Mouse (Mus musculus) embryonic facial prominence, embryonic 14.5 days (tissue): ENCODE measurements at regions not wholly inside any gene's neighbourhood (a gene's known extent, or its start where the extent isn't known, plus 50 kb on each side); places are given as distances from the start of the nearest gene placed in this dataset.
"Not testable (repeated sequence)": the region's sequence is repeated elsewhere in the genome, so short reads cannot be mapped to it uniquely, and the experiment has no call there.

Source experiments
- ATAC-seq: fragments of 200-750 bp; cut with Nextera tagmentation; 2 replicates; pipeline ENCODE4 v1.8.0; 2017; ENCODE audit warnings: low read depth, moderate number of reproducible peaks, moderate TSS enrichment
- DNase-seq: peaks from one replicate; pipeline ENCODE4 v3.0.0-alpha.2; 2015; ENCODE audit warnings: low spot score
- H3K27ac ChIP-seq: fragments of 300-500 bp; sonication (generic); replicated peaks from 2 replicates; pipeline ENCODE4 v1.5.1; 2014; ENCODE audit warnings: low read depth, mild to moderate bottlenecking, low read length, moderate library complexity
- H3K27me3 ChIP-seq: fragments of 300-500 bp; sonication (generic); replicated peaks from 2 replicates; pipeline ENCODE4 v1.6.1; 2014; ENCODE audit warnings: low read length; ENCODE audit not compliant: control insufficient read depth, insufficient read depth
- H3K36me3 ChIP-seq: fragments of 300-500 bp; sonication (generic); 2 replicates; pipeline ENCODE4 v1.6.1; 2014; ENCODE audit warnings: low read length, mixed read lengths; ENCODE audit not compliant: control insufficient read depth, insufficient read depth
- H3K4me1 ChIP-seq: fragments of 300-500 bp; sonication (generic); 2 replicates; pipeline ENCODE4 v1.6.1; 2014; ENCODE audit warnings: antibody characterized with exemption, low read length; ENCODE audit not compliant: control insufficient read depth, insufficient read depth
- H3K4me2 ChIP-seq: fragments of 300-500 bp; sonication (generic); 2 replicates; pipeline ENCODE4 v1.6.1; 2014; ENCODE audit warnings: low read depth, mild to moderate bottlenecking, low read length, moderate library complexity, mixed read lengths
- H3K4me3 ChIP-seq: fragments of 300-500 bp; sonication (generic); 2 replicates; pipeline ENCODE4 v1.5.1; 2014; ENCODE audit warnings: low read depth, mild to moderate bottlenecking, low read length
- H3K9ac ChIP-seq: fragments of 300-500 bp; sonication (generic); 2 replicates; pipeline ENCODE4 v1.6.1; 2014; ENCODE audit warnings: low read depth, mild to moderate bottlenecking, low read length, moderate library complexity, mixed read lengths
- H3K9me3 ChIP-seq: fragments of 300-500 bp; sonication (generic); 2 replicates; pipeline ENCODE4 v1.6.1; 2016; ENCODE audit warnings: low read length; ENCODE audit not compliant: control insufficient read depth
- WGBS: fragments of 180-500 bp; shearing (Covaris S2); extraction: QIAGEN DNeasy Blood & Tissue Kit; methylation state at CpG from one replicate; pipeline ENCODE4 v1.1.7; 2014; 5-methylcytosine and 5-hydroxymethylcytosine counted together

DNA sequence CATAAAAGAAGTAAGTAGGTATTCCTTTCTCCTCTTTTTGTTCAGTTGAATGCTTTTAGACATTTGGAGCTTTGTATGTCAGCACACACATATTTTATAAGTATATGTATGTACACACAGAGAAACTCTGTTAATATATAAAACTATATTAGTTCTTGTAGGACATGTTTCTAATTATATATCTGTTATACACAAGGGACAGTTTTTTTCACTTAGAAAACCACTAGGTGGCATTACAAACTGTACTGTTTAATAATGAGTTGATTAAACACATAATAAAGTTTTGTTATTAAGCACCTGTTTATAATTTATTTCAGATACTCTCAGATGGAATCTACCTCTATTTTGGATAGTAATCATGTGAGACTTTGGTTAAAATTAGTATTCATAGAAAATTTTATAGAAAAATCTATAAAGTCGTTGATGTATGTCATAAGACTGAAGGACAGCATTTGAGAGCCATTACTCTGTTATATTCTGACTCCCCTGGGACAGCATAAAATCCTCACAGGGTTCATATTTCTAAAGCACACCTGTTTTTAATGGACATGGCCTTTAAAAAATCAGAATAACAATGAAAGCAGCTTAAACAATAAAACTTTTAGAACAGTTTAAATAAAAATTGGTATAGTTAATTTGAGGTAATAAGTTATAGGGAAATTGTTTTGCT lies 158.4 kb upstream of the Gm21293 start:
- 31% methylated on average over 1 of the region's 1 CpGs for WGBS
- DNase-seq (peak; percentile 16), ATAC-seq (no peak)
- H3K4me1 ChIP-seq, result no peaks in the 10 kb centered on the region
- no peak overlapping the region for H3K9ac ChIP-seq
- no peak overlapping the region for H3K27ac ChIP-seq
- H3K27me3 ChIP-seq, result no peaks in the 10 kb centered on the region
- no peaks in the 10 kb centered on the region for H3K9me3 ChIP-seq
- H3K4me2 ChIP-seq, result no peak overlapping the region
- H3K4me3 ChIP-seq, result no peak overlapping the region
- H3K36me3 ChIP-seq, result no peaks in the 10 kb centered on the region

DNA sequence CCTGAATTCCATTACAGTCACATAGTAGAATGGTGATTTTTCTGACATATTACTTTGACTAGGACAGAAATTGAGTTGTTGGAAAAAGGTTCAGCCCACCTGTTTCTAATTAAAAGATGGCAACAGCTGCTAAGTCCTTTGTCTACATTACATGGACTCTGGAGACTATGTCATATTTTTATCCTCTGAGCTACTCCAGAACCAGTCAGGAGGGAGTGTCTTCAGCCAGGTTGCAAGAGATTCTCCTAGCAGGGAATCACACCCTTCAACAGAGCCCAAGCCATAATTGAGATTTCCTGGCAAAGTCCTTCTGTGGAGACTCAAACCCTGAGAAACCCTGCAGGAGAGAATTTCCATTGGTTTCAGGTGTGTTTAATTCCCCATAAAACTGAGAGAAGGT lies 123.2 kb upstream of the Gm21293 start:
- Histone ChIP-seq H3K36me3 (no peaks in the 10 kb centered on the region), H3K27ac (no peak overlapping the region), H3K27me3 (no peaks in the 10 kb centered on the region), H3K4me3 (no peak overlapping the region), H3K4me2 (no peak overlapping the region), H3K4me1 (no peaks in the 10 kb centered on the region), H3K9me3 (no peaks in the 10 kb centered on the region), H3K9ac (no peak overlapping the region)
- DNase-seq (peak; percentile 58), ATAC-seq (peak; percentile 86; the same call in 1 of the 2 replicates)

DNA sequence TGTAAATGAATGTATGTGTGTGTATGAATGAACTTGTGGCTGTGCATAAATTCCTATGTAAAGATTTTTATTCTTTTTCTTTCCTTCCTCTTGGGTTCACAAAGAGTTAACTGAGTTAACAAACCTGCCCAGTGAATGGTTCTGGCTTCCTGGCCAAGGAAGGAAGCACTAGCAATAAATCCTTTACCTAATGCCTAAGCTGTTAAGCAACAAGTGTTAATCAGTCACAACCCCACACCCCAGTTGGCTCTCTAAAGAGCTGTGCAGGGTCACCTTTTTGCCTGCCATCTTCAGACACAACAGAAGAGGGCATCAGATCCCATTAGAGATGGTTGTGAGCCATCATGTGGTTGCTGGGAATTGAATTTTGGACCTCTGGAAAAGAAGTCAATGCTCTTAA lies 121.2 kb upstream of the Gm21293 start:
- H3K9me3 ChIP-seq, result no peaks in the 10 kb centered on the region
- no peak for ATAC-seq

DNA sequence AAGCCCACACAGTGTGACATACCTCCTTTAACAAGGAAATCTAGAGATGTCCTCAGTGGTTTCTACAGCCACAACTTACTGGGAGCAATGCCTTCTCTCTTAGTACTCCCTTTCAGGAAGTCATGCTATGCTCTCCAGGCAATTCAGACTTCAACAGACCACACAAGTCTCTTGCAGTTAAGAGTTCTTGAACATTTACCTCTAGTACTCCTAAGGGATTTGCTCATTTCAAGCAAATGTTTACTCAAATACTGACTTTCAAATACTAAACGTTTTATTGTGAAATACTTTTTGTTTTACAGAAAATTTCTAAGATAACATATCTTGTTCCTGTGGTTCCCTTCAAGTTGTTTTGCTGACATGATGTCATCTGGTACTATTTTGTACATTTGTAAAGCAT lies 114.6 kb upstream of the Gm21293 start:
- Histone ChIP-seq H3K4me3 (no peak overlapping the region), H3K27ac (no peak overlapping the region), H3K9me3 (no peaks in the 10 kb centered on the region), H3K9ac (no peak overlapping the region), H3K36me3 (no peaks in the 10 kb centered on the region), H3K4me1 (no peaks in the 10 kb centered on the region), H3K4me2 (no peak overlapping the region), H3K27me3 (no peaks in the 10 kb centered on the region)
- ATAC-seq (no peak), DNase-seq (no peak)
- 41% methylated on average over 1 of the region's 1 CpGs for WGBS

More for the DNA sequence above, 121.2 kb upstream of the Gm21293 start:
- no peak overlapping the region for H3K4me3 ChIP-seq
- no peaks in the 10 kb centered on the region for H3K4me1 ChIP-seq
- H3K27ac ChIP-seq, result no peak overlapping the region
- H3K9ac ChIP-seq, result no peak overlapping the region
- no peaks in the 10 kb centered on the region for H3K36me3 ChIP-seq
- H3K4me2 ChIP-seq, result no peak overlapping the region
- H3K27me3 ChIP-seq, result no peaks in the 10 kb centered on the region
- DNase-seq, result no peak

DNA sequence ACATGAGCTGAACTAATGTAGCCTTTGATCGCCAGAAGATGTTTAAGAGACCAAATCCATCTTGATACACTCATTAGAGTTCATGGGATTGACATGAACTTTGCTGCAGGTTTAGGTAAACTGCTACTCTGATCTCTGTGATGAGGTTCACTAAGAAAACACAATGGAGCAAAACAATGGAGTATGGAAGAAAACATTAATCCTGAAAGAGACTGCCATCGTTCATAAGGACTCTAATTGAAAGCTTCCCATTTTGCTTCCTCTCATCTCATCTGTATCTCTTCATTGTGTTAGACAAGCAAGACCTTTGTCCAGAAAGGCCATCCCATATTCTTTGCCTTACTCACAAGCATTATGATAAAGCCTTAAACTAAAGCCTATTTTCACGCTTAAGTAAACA lies 110.0 kb upstream of the Gm21293 start:
- peak; percentile 27 for DNase-seq
- Histone ChIP-seq H3K4me2 (no peak overlapping the region), H3K4me3 (no peak overlapping the region), H3K9ac (no peak overlapping the region), H3K27me3 (no peaks in the 10 kb centered on the region), H3K4me1 (no peaks in the 10 kb centered on the region), H3K27ac (no peak overlapping the region), H3K36me3 (no peaks in the 10 kb centered on the region), H3K9me3 (no peaks in the 10 kb centered on the region)
- ATAC-seq, result no peak; the same call in 1 of the 2 replicates
- 73% methylated on average over 3 of the region's 3 CpGs for WGBS

DNA sequence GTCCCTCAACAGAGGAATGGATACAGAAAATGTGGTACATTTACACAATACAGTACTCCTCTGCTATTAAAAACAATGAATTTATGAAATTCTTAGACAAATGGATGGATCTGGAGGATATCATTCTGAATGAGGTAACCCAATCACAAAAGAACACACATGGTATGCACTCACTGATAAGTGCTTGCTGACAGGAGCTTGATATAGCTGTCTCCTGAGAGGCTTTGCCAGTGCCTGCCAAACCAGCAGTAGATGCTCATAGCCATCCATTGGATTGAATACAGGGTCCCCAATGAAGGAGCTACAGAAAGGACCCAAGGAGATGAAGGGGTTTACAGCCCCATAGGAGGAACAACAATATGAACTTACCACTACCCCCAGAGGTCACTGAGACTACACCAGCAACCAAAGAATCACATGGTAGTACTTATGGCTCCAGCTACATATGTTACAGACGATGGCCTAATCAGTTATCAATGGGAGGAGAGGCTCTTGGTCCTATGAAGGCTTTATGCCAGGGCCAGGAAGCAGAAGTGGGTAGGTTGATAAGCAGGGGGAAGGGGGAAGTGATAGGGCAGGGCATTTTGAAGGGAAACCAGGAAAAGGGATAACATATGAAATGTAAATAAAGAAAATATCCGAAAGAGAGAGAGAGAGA lies 100.9 kb upstream of the Gm21293 start:
- not testable (repeated sequence) for H3K4me2 ChIP-seq, ATAC-seq, DNase-seq, H3K27ac ChIP-seq, H3K9me3 ChIP-seq, H3K9ac ChIP-seq, H3K4me1 ChIP-seq, H3K27me3 ChIP-seq, H3K4me3 ChIP-seq, H3K36me3 ChIP-seq
- WGBS, result 79% methylated on average over 2 of the region's 2 CpGs

DNA sequence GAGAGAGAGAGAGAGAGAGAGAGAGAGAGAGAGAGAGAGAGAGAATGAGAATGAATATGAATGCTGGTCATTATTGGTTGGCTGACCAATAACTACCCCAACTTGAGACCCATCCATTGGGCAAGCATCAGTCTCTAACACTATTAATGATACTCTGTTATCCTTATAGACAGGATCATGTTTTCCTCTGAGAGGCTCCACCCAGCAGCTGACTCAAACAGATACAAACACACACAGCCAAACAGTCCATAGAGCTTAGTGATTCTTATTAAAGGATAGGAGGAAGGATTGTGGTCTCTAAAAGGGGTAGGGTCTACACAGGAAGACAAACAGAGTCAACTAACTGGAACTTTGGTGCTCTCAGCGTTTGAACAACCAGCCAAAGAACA lies 100.4 kb upstream of the Gm21293 start:
- Histone ChIP-seq H3K4me3 (no peak overlapping the region), H3K9ac (no peak overlapping the region), H3K27ac (no peak overlapping the region), H3K9me3 (no peaks in the 10 kb centered on the region), H3K27me3 (no peaks in the 10 kb centered on the region), H3K4me2 (no peak overlapping the region), H3K36me3 (no peaks in the 10 kb centered on the region), H3K4me1 (no peaks in the 10 kb centered on the region)
- 67% methylated on average over 1 of the region's 1 CpGs for WGBS
- ATAC-seq (no peak), DNase-seq (no peak)

DNA sequence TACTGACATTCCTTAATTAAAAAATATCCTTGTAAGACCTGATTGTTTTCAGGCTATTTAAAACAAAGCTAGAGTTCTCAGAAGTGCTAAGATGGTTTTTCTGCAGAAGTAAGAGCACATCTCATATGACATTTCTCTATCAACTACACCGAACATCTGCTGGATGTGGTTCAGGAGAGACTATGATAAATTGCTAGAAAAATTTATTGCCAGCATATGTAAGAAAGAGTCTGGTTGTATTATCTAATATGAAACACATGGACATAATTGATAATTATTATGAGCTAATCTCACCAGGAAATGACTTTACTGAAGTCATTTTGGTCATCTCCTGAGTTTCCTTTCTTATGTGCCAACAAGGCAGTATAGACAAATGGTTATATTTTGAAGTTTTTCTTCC lies 99.2 kb upstream of the Gm21293 start:
- ATAC-seq (no peak), DNase-seq (no peak)
- H3K36me3 ChIP-seq, result no peaks in the 10 kb centered on the region
- H3K27ac ChIP-seq, result no peak overlapping the region
- no peak overlapping the region for H3K4me2 ChIP-seq
- no peak overlapping the region for H3K9ac ChIP-seq
- H3K4me1 ChIP-seq, result no peaks in the 10 kb centered on the region
- H3K9me3 ChIP-seq, result 0 out of 2 replicates have a peak, but pooled peaks cover 4% of the 10 kb centered on the region
- no peak overlapping the region for H3K4me3 ChIP-seq
- H3K27me3 ChIP-seq, result no peaks in the 10 kb centered on the region
- WGBS, result 52% methylated on average over 1 of the region's 1 CpGs
